Mouse (Mus musculus) stomach, postnatal 0 days (tissue): Measurements from ENCODE around the gene Fam189a1.

Experiments
- CTCF ChIP-seq: IDR thresholded peaks from 2 replicates; pipeline ENCODE4 v1.5.1; 2016; ENCODE audit warnings: antibody characterized with exemption, low read depth, mild to moderate bottlenecking, moderate library complexity
- EP300 ChIP-seq: optimal IDR thresholded peaks from 2 replicates; pipeline ENCODE3; 2016; ENCODE audit warnings: antibody characterized with exemption

DNA sequence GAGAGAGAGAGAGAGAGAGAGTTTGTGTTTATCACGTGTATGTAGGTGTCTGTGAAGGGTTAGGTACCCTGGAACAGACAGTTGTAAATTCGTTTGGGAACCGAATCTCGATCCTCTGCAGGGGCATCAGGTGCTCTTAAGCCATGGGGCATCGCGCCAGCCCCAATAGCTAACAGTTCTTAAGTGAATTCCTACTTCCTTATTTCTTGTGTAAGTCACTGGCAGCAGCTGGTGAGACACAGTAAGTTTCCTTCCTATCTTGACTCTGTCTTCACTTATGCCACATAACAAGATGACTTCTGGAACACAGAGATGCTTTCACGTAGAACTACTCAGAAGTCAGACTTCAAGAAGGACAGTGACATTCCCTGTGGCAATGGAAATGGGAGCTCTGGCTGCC, 275.0 kb downstream of the Fam189a1 start:
- TF ChIP-seq CTCF: no peak
- no peak for TF ChIP-seq EP300
